Mouse (Mus musculus): Measurements from ENCODE around the gene Iqcc.

The Iqcc gene

GRCm38 (mm10) chr4:129621283-129621841 is 2.5 kb upstream of the Iqcc start:
- DNase-seq: peak; percentile 70 to 77

- no peak for DNase-seq
Observed at GRCm38 (mm10) chr4:129620419-129621282, 1.8 kb upstream of the Iqcc start.

- DNase-seq: no peak
Observed at GRCm38 (mm10) chr4:129618031-129618430, 868 bp downstream of the Iqcc start.

- DNase-seq: no peak
Observed at GRCm38 (mm10) chr4:129617121-129617641, 1.7 kb downstream of the Iqcc start.

- DNase-seq: no peak
Observed at GRCm38 (mm10) chr4:129616631-129617030, 2.3 kb downstream of the Iqcc start.

- DNase-seq: no peak
Observed at GRCm38 (mm10) chr4:129615801-129616290, 3.1 kb downstream of the Iqcc start.

- no peak for DNase-seq
Observed at GRCm38 (mm10) chr4:129614093-129614492, 4.8 kb downstream of the Iqcc start, which contains the start of gene Dcdc2b. Gene Dcdc2b, minus strand, starts transcription at chr4:129614257.

GRCm38 (mm10) chr4:129610472-129610871 is 8.4 kb downstream of the Iqcc start:
- DNase-seq: no peak

- no peak for DNase-seq
Observed at GRCm38 (mm10) chr4:129610026-129610425, 8.9 kb downstream of the Iqcc start.

- peak in 1 of 2 experiments; percentile 30 for DNase-seq
Observed at GRCm38 (mm10) chr4:129609139-129609631, 9.7 kb downstream of the Iqcc start.

- DNase-seq: peak; percentile 80 to 82
Observed at GRCm38 (mm10) chr4:129608426-129609025, 10.4 kb downstream of the Iqcc start.

- DNase-seq: peak; percentile 78 to 82
Observed at GRCm38 (mm10) chr4:129600233-129601158, 18.4 kb downstream of the Iqcc start, which contains the start of the genes Eif3i and Tmem234. Gene Eif3i, minus strand, starts transcription at chr4:129600648. Gene Tmem234, plus strand, starts transcription at chr4:129600668.

GRCm38 (mm10) chr4:129588865-129589264 is 30.0 kb downstream of the Iqcc start:
- no peak for DNase-seq

- no peak for DNase-seq
Observed at GRCm38 (mm10) chr4:129586943-129587342, 32.0 kb downstream of the Iqcc start.

- no peak for DNase-seq
Observed at GRCm38 (mm10) chr4:129585773-129586172, 33.1 kb downstream of the Iqcc start.

- DNase-seq: peak; percentile 81 to 83
Observed at GRCm38 (mm10) chr4:129584884-129585608, 33.9 kb downstream of the Iqcc start.

GRCm38 (mm10) chr4:129584370-129584769 is 34.5 kb downstream of the Iqcc start:
- DNase-seq: no peak

GRCm38 (mm10) chr4:129582251-129582650 is 36.6 kb downstream of the Iqcc start:
- no peak for DNase-seq

GRCm38 (mm10) chr4:129580347-129580746 is 38.6 kb downstream of the Iqcc start:
- peak; percentile 38 to 41 for DNase-seq

GRCm38 (mm10) chr4:129578466-129578865 is 40.4 kb downstream of the Iqcc start, which contains the start of gene Fam167b:
Gene Fam167b, minus strand, starts transcription at chr4:129578549.
- no peak for DNase-seq

- no peak for DNase-seq
Observed at GRCm38 (mm10) chr4:129577688-129578087, 41.2 kb downstream of the Iqcc start.
